Mouse (Mus musculus): ENCODE measurements around the gene Wdr63. TPM values are rescaled to one million over a fixed set of nuclear protein-coding genes. Genes with fewer than 3 reads are reported as not detected.

The Wdr63 gene
- total RNA-seq, 2 experiments from 2014 or later: 0.26 TPM; not detected in 1

- no peak for DNase-seq
These were observed 13.6 kb upstream of the Wdr63 start for GRCm38 (mm10) chr3:146121310-146122124.

GRCm38 (mm10) chr3:146117997-146118457, 10.1 kb upstream of the Wdr63 start:
- DNase-seq: no peak

- DNase-seq: no peak
These were observed 9.5 kb upstream of the Wdr63 start, which contains the start of gene Mcoln3 for GRCm38 (mm10) chr3:146117258-146117996. Gene Mcoln3, plus strand, starts transcription at chr3:146117450.

- DNase-seq: no peak
These were observed 3.0 kb upstream of the Wdr63 start for GRCm38 (mm10) chr3:146110916-146111315.

- DNase-seq: no peak
These were observed 2.4 kb upstream of the Wdr63 start for GRCm38 (mm10) chr3:146110358-146110757.

- DNase-seq: no peak
These were observed 1.0 kb upstream of the Wdr63 start for GRCm38 (mm10) chr3:146108945-146109344.

- peak; percentile 41 to 46 for DNase-seq
These were observed 647 bp downstream of the Wdr63 start for GRCm38 (mm10) chr3:146107116-146107849.

- DNase-seq: peak; percentile 8 to 36
These were observed 5.9 kb downstream of the Wdr63 start for GRCm38 (mm10) chr3:146102049-146102448.

GRCm38 (mm10) chr3:146099925-146100324, 8.0 kb downstream of the Wdr63 start:
- DNase-seq: no peak

- DNase-seq: no peak
These were observed 10.1 kb downstream of the Wdr63 start for GRCm38 (mm10) chr3:146097861-146098260.

GRCm38 (mm10) chr3:146096986-146097385, 10.9 kb downstream of the Wdr63 start:
- no peak for DNase-seq

GRCm38 (mm10) chr3:146095066-146095465, 12.9 kb downstream of the Wdr63 start:
- DNase-seq: no peak

GRCm38 (mm10) chr3:146090988-146091657, 16.8 kb downstream of the Wdr63 start:
- no peak for DNase-seq

GRCm38 (mm10) chr3:146080241-146080640, 27.7 kb downstream of the Wdr63 start:
- DNase-seq: no peak

- no peak for DNase-seq
These were observed 35.1 kb downstream of the Wdr63 start for GRCm38 (mm10) chr3:146072780-146073179.

GRCm38 (mm10) chr3:146069276-146069675, 38.7 kb downstream of the Wdr63 start:
- DNase-seq: no peak

- no peak for DNase-seq
These were observed 44.8 kb downstream of the Wdr63 start for GRCm38 (mm10) chr3:146063146-146063545.

GRCm38 (mm10) chr3:146059356-146059926, 48.5 kb downstream of the Wdr63 start:
- no peak for DNase-seq

GRCm38 (mm10) chr3:146058263-146058662, 49.7 kb downstream of the Wdr63 start:
- peak; percentile 54 to 76 for DNase-seq

GRCm38 (mm10) chr3:146057131-146057530, 50.8 kb downstream of the Wdr63 start:
- no peak for DNase-seq

GRCm38 (mm10) chr3:146053873-146054272, 54.1 kb downstream of the Wdr63 start:
- DNase-seq: no peak

Measured in adrenal gland, postnatal 36 days (tissue).